Mouse (Mus musculus): ENCODE results near the gene Gm11492.

Gm11492 gene

DNA sequence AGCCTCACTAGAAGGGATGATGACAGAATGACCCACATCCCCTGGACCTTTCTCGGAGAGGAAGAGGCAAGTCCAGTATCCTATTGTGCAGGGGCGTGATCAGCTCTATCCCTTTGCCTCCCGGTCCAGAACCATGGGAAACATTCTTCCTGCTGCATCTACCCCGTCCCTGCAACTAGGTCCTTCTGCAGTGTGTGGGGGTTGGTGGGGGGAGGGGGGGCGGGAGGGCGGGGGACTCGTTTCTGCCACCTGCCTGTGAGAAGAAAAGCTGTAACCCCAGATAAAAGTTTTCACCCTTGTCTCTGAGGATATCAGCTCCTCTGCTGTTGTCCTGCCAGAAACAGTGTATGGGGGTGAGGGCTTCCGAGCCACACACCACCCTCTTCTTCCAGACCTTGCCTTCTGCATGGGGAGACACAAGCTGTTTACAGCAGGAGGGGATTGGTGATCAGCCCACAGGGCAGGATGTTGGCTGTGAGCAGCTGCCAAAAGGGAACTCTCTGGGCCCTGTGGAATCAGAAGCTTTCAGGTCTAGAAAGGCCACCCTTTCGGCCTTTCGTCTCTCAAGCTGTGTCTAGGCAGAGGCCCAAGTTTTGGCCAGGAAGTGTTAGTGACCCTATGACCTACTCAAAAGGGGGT lies 12.6 kb downstream of the Gm11492 start:
- peak; percentile 86 for DNase-seq (ENCODE audit: low read depth, low spot score)

DNA sequence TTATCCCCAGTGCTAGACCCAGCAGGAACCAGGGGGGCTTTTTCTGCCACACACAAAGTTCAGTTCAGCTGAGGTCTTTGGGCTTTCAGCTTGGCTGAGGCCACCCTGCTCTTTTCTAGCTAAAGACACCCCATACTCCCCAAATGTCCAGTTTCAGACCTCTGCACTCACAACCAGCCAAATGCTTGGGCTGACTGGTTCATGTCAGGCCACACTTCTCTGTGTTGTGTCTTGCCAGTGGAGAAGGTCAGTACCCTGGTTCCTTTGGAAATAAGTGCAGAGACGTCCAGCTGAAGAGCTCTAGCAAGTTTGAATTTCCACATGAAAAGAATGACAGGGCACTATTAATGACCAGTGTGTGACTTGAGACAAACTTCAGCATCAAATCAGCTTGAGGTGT lies 13.3 kb downstream of the Gm11492 start:
- DNase-seq (ENCODE audit: low read depth, low spot score) = no peak

DNA sequence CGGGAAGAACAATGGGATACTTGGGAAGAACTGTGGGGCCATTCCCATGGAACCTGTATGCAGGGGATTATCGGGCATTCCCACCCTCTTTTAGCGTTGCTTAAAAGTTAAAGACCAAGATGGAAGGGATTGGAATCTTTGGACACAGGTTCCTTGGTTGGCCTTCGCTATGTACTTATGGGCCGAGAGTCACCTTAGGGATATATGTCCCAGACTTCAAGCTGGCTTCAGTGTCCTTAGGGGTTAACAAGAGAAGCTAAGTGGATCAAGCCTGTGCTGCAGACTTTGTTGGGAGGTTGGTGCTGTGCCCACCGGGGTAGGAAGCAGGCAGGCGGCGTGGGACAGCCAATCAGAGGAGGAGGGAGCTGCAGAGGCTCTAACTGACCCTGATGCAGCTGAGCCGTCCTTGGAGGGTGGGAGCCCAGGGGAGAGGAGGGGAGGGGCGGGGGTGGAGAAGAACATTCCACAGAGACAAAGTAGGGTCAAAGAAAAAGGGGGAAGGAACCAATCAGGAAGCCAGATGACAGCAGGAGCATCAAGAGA lies 14.2 kb downstream of the Gm11492 start:
- DNase-seq (ENCODE audit: low read depth, low spot score) = peak; percentile 79

DNA sequence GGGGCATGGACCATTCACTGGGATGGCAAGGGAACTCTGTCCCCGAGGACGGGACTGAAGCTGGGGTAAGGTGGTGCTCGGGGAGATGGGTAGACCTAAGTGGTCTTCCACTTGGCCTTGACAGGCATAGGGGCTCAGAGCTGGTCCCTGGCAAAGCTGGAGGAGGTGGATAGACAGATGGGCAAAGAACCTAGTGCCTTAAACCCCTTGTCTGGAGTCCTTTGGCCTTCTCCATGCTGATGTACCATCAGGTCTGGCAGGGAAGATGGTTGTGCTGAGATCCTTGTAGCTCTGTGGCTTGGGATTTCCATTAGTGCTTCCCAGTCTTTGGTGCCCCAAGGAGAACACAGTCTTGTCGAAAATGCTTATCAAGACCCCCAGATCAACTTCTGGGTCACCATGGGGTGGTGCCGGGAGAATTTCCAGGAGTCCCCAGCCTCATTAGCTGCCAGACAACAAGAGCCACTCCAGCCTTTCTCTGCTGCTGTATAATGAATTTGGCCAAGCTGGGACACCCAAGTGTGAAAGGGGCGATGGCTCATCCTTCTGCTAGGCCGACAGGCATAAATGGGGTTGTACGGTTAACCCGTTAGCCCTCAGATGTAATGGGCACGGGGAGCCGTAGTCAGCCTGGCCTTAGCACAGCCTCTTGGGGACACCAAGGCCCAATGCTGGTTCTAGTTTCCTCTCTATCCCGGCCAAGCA lies 14.9 kb downstream of the Gm11492 start:
- DNase-seq (ENCODE audit: low read depth, low spot score) = no peak

DNA sequence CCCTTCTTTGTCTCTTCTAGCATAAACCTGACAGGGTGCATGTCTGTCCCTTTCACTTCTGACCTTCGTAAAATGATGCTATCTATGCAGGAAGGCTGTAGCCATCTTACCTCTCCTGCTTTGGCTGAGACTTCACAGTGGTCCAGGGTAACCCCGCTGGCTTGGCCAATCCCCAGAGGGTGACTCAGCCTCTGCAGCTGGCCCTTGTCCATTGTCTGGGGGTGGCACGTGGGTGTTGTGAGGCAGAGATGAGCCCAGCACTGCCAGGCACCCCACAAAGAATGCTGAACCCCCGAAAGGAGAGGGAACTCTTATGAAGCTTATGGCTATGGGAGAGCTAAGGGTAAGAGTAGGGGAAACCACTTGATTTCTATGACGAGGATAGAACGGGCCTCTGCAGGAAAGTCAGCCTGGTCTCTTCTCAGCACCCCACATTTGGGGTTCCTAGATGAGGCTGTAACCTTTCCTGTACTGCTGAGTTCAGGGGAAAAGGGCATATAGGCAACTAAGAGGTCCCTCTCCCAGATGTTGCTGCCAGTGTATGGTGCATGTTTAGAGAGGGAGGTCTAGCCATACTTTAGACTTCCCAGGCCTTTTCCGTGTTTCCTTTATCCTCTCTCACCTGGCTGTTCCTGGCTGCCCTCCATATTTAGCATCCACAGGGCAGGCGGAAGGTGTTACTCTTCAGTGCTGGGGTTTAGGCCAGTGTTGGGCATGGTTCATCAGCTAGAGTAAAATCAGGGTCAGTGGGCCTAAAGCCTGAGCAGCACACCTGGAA lies 15.7 kb downstream of the Gm11492 start:
- DNase-seq (ENCODE audit: low read depth, low spot score) = peak; percentile 90

DNA sequence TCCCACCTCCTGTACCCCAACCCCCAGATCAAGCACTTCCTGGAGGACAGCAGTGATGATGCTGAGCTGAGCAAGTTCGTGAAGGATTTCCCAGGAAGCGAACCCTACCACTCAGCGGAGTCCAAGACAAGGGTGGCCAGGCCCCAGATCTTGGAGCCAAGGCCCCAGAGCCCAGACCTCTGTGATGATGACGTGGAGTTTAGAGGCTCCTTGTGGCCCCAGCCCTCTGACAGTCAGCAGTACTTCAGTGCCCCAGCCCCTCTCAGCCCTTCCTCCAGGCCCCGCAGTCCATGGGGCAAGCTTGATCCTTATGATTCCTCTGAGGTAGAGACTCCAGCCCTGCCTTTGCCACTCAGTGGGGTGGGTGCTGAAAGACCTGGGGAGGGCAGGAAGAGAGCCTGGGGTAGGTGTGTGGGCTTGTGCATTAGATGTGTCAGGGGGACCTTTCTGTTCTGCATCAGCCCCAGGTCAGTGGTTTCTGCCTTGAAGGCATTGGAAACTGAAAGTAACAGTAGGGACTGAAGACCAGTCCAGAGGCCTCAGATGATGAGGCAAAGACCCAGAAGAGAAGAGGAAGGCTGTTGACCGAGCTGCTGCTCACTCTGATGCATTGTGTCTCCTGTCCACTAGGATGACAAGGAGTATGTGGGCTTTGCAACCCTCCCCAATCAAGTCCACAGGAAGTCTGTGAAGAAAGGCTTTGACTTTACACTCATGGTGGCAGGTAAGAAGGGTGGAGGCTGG lies 17.0 kb downstream of the Gm11492 start:
- DNase-seq (ENCODE audit: low read depth, low spot score) = no peak

DNA sequence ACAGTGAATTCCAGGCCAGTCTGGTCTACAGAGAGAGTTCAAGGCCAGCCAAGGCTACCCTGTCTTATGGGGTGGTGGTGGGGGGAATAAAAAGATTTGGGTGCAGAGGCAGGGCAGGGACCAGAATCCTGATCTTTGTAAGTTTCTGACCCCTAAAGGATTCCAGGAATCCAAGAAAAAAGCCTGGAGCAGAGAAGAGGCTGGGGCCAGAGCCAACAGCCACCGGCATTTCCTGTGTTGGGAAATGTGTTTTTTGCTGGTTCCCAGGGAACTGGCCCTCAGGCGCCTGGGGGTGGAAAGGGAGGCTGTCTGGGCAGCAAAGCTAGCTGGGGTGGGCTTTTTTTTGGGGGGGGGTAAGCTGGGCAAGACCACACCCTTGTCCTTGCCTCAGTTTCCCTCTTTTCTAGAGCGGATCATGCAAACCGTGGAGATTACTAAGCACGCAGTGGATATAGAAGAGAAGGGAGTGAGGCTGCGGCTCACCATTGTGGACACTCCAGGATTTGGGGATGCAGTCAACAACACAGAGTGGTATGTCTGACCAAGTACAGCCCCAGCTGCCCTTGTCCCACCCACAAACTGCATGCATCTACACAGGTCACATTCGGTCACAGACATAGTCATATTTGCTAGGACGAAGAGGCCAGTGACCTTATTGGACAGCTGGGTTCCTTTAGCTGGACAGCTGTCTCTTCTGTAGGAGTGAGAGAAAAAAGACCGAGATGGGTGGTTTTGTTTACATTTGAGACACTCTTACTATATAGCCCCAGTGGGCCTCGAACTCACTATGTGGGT lies 18.5 kb downstream of the Gm11492 start:
- no peak for DNase-seq (ENCODE audit: low read depth, low spot score)

DNA sequence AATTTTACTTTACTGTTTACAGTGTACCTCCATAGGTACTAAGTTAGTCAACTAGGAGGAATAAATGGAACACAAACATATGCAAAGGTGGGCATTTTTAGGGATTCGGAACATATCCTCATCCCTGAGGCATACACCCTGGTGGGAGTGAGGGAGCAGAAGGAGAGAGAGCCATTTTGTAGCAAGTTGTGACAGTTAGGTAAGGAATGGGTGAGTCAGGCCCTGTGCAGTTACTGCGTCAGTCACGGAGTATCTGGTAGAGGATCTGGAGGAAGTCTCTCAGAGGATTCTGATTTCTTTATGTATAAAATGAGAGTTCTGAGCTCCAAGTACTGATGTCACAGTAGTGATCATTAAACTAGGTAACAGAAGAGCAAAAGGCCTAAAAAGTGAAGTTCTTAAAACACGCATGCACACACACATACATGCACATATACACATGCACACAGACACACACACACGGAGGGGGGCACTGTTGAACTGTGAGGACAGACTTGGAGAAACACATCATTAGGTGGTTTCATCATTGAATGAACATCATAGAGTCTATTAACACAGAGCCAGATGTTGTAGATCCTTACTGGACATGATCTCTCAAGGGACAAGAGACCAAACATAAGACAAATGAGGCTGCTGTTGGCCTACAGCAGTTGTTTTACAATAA lies 20.9 kb downstream of the Gm11492 start:
- DNase-seq (ENCODE audit: low read depth, low spot score) = no peak

DNA sequence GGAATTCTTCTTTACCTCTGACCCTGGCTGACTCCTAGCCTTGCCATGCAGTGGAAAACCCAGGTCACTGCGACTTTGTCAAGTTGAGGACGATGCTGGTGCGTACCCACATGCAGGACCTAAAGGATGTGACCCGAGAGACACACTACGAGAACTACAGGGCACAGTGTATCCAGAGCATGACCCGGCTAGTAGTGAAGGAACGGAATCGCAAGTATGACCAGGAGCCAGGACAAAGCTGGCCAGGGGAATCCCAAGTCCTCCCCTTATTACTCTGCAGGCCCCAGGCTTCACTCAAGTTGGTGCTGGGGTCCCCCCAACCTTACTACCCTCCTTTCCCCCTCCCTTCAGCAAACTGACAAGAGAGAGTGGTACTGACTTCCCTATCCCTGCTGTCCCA lies 23.2 kb downstream of the Gm11492 start:
- no peak for DNase-seq (ENCODE audit: low read depth, low spot score)

DNA sequence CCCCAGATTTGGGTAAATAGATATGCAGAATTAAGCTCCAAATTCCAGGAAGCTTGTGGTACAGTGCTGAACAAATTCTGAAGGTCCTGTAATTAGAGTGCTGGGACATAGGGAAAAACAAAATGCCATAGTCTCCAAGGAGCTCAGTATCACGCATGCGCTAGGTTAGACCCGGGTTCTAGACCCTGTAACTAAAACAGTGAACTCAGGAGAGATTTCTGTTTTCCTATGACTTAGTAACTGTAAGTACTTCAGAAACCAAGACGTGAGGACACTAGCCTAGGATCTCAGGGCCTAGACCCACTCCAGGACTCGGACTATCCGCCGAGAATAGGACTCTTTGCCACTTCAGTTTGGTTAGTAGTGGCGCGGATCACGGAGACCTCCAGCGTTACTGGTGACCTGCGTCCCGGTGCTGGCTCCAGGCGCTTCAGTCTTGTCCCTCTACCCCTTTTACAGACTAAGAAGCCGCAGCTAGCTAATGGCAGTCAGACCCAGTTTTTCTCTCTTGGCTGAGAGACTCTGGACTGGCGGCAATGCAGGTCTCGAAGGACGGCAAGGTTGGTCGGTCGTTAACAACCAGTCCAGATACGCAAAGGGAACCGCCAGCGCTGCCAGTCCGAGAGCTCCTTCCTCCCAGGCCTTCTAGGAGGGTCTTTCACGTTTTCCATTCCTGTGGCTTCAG lies 24.5 kb downstream of the Gm11492 start:
- DNase-seq (ENCODE audit: low read depth, low spot score) = peak; percentile 38

DNA sequence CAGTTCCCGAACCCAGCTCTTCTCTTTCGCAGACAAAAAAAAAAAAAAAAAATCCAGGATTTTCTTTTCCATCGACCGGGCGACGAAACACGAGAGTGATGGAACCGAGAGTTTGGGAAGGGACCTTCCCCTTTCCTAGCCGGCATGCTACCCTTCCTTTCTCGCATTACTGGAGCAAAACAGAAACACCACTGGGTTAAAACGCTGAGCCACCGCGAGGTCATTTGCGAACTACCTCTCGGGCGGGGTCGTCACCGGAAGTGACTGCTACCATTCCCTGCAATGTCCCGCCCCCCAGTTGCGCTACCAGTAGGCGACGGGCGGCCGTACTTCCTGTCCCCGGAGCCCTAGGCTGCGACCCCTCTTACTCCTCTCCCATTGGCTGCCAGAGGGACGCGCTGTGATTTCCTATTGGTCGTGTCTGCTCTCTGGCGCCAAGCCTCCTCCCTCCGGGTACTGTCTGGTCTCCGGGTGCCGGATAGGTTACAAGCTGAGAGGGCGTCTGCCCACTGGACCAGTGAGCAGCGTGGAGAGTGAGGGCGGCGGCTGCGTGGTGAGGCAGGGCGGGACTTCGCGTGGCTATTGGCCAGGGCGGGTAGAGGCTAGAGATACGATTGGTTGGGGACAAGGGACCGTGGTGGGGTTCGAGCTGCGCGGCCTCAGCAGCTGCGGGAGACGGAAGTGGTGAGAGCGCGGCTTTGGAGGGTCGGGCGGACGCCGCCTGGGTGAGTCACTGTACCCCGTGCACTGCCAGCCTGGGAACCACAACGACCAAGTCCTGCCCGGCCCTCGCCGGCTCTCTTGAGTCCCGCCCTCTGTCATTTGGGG lies 25.3 kb downstream of the Gm11492 start, which contains the start of gene Mtmr4:
Gene Mtmr4, plus strand, starts transcription at position 637 of the 828 bp plus-strand sequence.
- peak; percentile 100 for DNase-seq (ENCODE audit: low read depth, low spot score)

DNA sequence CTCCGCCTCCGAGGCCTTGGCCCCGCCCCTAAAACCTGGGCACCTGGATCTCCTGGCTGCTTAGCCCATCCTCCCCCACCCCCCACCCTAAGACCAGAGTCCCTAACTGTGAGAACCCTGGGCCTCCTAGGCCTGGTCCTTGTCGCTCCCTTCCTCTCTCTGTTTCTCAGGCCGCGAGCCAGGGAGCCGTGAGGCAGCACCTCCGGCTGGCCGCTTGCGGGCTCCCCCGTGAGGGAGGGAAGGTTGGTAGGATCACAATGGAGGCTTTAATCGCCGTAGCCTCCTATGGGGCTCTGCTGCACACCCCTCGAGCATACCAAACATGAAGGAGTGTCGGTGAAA lies 25.9 kb downstream of the Gm11492 start:
- DNase-seq (ENCODE audit: low read depth, low spot score) = no peak

DNA sequence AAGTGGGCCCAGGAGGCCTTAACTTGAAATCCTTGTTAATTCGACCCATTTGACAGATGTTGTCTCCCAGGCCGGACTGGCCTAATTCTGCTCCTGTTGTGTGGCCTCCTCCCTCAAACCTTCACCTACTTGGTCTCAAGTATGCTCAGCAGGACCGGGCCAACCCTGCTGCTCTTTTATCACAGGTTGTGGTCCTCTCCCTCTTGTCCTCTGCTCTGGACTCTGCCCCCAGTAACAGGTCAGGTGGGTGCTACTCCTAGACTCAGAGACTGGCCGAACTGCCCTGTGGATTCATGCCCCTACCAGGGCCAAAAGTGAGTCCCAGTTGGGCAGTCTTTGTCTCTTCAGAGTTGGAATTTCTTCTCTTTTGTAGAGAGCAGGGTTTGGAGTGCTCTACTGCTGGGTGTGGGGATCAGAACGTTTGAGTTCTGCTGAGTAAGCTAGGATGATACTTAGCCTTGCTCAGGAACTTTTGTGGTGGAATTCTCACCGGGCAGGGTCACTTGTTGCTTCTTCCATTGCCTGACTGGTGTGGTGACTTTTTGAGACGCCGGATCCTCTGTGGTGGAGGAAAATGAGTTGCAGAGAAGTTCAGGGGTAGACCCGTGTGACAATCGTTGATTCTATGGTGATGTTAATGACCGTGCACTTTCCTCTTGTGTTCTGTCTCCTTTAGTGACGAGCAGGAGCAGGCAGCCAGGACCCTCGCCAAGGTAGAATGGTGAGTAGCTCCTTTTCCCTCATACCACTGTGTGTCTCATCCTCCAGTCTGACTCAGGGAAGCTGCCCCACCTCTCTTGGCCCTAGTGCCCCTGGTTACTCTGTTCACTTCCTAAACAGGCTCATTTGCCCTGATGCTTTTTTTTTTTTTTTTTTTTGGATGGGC lies 26.5 kb downstream of the Gm11492 start:
- DNase-seq (ENCODE audit: low read depth, low spot score) = no peak

DNA sequence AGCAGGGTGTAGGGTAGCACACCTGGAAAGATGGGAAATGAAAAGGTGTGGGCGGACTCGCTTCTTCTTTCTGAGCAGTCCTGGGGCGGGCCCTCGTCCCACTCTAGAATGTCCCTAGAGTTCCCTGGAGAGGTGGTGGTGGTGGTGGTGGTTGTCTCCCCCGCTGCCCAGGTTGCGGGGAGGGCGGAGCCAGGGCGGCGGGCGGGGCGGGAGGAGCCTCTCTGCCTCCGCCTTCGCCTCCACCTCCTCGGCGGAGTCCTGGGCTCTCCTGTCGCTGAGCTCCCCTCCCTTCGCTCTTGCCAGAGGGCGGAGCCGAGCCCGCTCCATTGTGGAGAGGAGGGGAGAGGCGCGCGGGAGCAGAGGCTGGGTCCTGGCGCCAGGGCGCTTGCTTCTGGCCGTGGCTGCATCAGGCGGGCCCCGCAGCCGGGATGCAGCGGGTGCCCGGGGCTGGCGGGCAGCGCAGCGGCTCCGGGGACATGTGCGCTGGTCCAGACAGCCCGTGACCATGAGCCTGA lies 28.9 kb downstream of the Gm11492 start:
- DNase-seq (ENCODE audit: low read depth, low spot score) = peak; percentile 97

DNA sequence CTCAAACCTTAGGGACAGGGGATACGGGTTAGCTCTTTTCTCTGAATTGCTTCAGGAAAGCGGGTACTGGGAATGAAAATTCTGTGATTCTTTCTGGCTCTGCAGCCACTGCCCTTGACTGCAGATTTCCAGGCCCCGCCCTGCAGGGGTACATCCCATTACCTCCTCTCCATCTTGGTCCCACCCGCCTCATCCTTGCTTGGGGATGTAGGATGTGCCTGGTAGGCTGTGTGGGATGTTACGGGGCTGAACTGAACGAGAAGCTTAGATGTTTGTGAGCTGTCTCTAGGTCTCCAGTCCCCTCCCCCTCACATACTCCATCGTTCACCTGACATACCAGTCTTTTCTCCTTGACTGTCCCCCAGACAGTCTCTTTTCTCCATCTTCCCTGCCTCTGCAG lies 29.5 kb downstream of the Gm11492 start:
- peak; percentile 75 for DNase-seq (ENCODE audit: low read depth, low spot score)

DNA sequence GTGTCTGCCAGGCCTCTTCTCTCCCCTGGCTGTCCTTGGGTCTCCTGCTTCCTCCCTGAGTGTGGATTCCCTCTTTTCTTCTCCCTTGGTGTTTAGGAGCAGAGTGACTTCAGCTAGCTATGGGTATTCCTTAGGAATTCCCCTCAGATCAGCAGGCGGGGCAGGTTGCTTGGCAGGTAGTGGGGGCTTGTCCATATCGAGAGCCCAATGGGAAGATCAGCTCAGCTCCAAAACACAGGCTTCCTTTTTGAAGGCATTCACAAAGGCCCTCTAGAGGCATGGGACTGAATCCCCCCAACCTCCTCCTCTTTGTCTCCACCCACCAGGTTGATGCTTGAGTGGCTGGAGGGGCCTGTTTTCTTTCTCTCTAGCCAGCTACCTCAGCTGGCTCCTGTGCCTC lies 30.0 kb downstream of the Gm11492 start:
- peak; percentile 47 for DNase-seq (ENCODE audit: low read depth, low spot score)

DNA sequence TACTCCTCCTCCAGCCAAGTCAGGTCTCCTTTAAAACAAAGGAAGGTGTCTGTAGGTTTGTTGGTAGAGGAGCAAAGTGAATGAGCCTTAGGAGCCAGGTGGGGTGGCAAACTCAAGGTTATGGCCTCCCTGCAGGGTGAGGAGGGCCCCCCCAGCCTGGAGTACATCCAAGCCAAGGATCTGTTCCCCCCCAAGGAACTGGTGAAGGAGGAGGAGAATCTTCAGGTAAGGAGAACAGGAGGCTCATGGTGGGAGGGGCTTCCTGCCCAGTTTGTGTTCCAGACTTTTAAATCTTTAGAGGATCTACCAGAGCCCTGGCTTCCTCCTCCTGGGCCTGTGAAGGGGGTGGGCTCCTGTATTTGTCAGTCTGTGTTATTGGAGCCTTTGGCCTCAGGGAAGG lies 30.6 kb downstream of the Gm11492 start:
- DNase-seq (ENCODE audit: low read depth, low spot score) = no peak
